Mouse (Mus musculus): ENCODE measurements at regions not wholly inside any gene's neighbourhood (a gene's known extent, or its start where the extent isn't known, plus 50 kb on each side); places are given as distances from the start of the nearest gene placed in this dataset.

DNA sequence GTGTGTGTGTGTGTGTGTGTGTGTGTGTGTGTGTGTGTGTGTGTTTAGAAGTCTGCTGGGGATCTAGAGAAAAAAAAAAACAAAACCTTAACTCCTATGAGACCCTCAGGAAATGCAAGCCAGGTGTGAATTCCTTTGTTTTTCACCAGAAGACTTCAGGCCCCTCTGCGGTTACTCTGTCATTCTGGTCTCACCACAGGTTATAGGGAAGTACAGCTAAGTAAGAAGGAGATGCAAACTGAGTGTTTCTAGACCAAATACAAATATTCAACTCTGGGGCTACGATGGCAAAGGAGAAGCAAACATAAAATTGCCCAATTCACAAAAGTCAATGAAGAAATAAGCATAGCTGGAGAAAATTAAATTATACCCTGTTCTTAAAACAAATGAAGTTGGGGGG is 54.9 kb upstream of the Basp1 start:
- TF ChIP-seq CTCF (IDR thresholded peaks at IDR 0.05; ENCODE audit: low read depth, low read length) (no peak), EP300 (IDR thresholded peaks at IDR 0.05; ENCODE audit: insufficient read depth, low read depth, low read length) (no peak), POLR2A (IDR thresholded peaks at IDR 0.05; ENCODE audit: insufficient read depth, low read length) (no peak)
- Histone ChIP-seq H3K27ac (ENCODE audit: insufficient read depth, low read length) (no peak overlapping the region), H3K4me3 (ENCODE audit: low read depth, low read length) (no peak overlapping the region), H3K36me3 (ENCODE audit: control insufficient read depth, insufficient read depth, low read length, poor library complexity, severe bottlenecking) (no peaks in the 10 kb centered on the region), H3K9ac (ENCODE audit: low read depth, poor library complexity, severe bottlenecking) (no peak overlapping the region), H3K4me1 (ENCODE audit: control insufficient read depth, insufficient read depth, low read length) (no peaks in the 10 kb centered on the region), H3K27me3 (ENCODE audit: control insufficient read depth, insufficient read depth, low read length, poor library complexity, severe bottlenecking) (no peaks in the 10 kb centered on the region), H3K9me3 (replicated peaks; ENCODE audit: control insufficient read depth, insufficient read depth, low read length, poor library complexity, severe bottlenecking) (no peaks in the 10 kb centered on the region)

DNA sequence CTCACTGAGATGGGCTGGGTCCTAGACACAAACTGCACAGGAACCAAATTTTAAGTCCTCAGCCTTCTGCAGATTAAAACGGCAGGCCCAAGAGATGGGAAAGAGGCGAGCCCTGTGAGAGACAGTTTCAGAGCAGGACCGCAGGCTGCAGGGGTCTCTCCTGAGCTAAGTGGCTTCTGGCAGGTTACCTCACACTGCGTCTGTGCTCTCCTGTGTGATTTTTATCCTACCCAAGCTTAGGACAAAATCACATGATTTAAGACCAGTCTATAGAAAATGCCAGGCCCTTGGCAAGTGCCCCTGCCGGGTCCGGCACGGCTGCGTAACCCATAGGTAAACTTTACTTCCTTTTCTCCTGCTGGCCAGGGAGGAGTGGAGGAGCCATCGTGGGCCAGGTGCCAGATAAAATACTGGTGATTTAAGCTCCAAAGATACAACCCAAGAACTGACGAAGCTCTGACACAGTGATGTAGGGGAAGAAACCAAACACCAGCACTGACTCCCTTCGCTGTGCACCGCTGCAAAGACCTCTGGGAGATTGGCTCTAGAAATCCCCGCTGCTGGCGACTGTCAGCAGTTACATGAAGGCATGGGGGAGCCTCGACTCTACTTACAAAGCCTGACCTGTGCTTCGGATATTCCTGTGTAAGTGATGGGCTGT is 55.8 kb upstream of the Basp1 start:
- H3K4me3 ChIP-seq (ENCODE audit: low read depth, low read length), result no peak overlapping the region
- H3K4me1 ChIP-seq (ENCODE audit: control insufficient read depth, insufficient read depth, low read length), result no peaks in the 10 kb centered on the region
- H3K27me3 ChIP-seq (ENCODE audit: control insufficient read depth, insufficient read depth, low read length, poor library complexity, severe bottlenecking), result no peaks in the 10 kb centered on the region
- no peak overlapping the region for H3K27ac ChIP-seq (ENCODE audit: insufficient read depth, low read length)
- TF ChIP-seq POLR2A (IDR thresholded peaks at IDR 0.05; ENCODE audit: insufficient read depth, low read length), result no peak
- no peak for TF ChIP-seq CTCF (IDR thresholded peaks at IDR 0.05; ENCODE audit: low read depth, low read length)
- no peak for TF ChIP-seq EP300 (IDR thresholded peaks at IDR 0.05; ENCODE audit: insufficient read depth, low read depth, low read length)
- H3K9me3 ChIP-seq (replicated peaks; ENCODE audit: control insufficient read depth, insufficient read depth, low read length, poor library complexity, severe bottlenecking), result no peaks in the 10 kb centered on the region
- H3K36me3 ChIP-seq (ENCODE audit: control insufficient read depth, insufficient read depth, low read length, poor library complexity, severe bottlenecking), result no peaks in the 10 kb centered on the region
- H3K9ac ChIP-seq (ENCODE audit: low read depth, poor library complexity, severe bottlenecking), result no peak overlapping the region

DNA sequence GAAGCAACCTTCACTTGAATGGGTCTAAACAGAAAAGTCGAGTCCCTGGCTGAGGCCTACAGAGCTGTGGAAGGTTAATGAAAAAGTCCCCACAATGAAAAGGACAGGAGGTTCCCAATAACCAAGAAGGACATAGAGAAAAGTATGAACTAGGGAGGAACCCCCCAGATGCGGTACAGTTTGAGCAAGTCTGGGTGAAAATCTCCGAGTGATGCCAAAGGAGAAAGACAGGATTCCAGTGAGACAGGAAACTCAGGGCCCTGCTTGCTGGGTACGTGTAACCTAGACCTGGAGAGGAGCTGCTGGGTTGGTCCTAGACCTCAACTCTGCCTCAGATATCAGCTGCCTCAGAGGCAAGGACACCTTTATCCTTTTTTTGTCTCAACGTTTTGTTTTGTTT is 57.8 kb upstream of the Basp1 start:
- no peak overlapping the region for H3K4me3 ChIP-seq (ENCODE audit: low read depth, low read length)
- H3K27me3 ChIP-seq (ENCODE audit: control insufficient read depth, insufficient read depth, low read length, poor library complexity, severe bottlenecking), result no peaks in the 10 kb centered on the region
- TF ChIP-seq CTCF (IDR thresholded peaks at IDR 0.05; ENCODE audit: low read depth, low read length) (no peak), EP300 (IDR thresholded peaks at IDR 0.05; ENCODE audit: insufficient read depth, low read depth, low read length) (no peak), POLR2A (IDR thresholded peaks at IDR 0.05; ENCODE audit: insufficient read depth, low read length) (no peak)
- no peaks in the 10 kb centered on the region for H3K4me1 ChIP-seq (ENCODE audit: control insufficient read depth, insufficient read depth, low read length)
- H3K9ac ChIP-seq (ENCODE audit: low read depth, poor library complexity, severe bottlenecking), result no peak overlapping the region
- H3K9me3 ChIP-seq (replicated peaks; ENCODE audit: control insufficient read depth, insufficient read depth, low read length, poor library complexity, severe bottlenecking), result no peaks in the 10 kb centered on the region
- no peak overlapping the region for H3K27ac ChIP-seq (ENCODE audit: insufficient read depth, low read length)
- H3K36me3 ChIP-seq (ENCODE audit: control insufficient read depth, insufficient read depth, low read length, poor library complexity, severe bottlenecking), result no peaks in the 10 kb centered on the region

DNA sequence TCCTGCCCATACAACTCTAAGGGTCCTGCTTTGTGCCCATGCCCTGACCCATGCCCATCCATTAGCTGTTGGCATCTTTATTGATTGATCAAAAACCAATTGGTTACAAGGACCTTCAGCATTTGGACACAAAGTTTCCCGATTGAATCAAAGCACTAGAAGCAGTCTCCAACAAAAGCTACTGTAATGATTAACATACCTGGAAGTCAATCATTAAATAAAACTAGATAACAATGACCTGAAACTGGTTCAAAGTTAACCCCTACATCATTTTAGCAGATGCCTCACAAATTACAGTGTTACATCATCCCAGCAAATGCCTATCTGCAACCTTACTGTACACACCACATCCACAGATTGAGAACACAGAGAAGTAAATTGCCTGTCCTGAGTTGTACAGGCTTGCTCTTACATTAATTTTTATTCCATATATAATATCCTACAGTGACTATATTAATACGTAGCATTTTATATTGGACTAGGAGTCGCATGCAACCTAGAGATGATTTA is 59.7 kb upstream of the Basp1 start:
- H3K27me3 ChIP-seq (ENCODE audit: control insufficient read depth, insufficient read depth, low read length, poor library complexity, severe bottlenecking), result no peaks in the 10 kb centered on the region
- H3K4me1 ChIP-seq (ENCODE audit: control insufficient read depth, insufficient read depth, low read length), result no peaks in the 10 kb centered on the region
- H3K36me3 ChIP-seq (ENCODE audit: control insufficient read depth, insufficient read depth, low read length, poor library complexity, severe bottlenecking), result no peaks in the 10 kb centered on the region
- H3K4me3 ChIP-seq (ENCODE audit: low read depth, low read length), result no peak overlapping the region
- TF ChIP-seq CTCF (IDR thresholded peaks at IDR 0.05; ENCODE audit: low read depth, low read length), result no peak
- no peak for TF ChIP-seq EP300 (IDR thresholded peaks at IDR 0.05; ENCODE audit: insufficient read depth, low read depth, low read length)
- no peak for TF ChIP-seq POLR2A (IDR thresholded peaks at IDR 0.05; ENCODE audit: insufficient read depth, low read length)
- no peak overlapping the region for H3K27ac ChIP-seq (ENCODE audit: insufficient read depth, low read length)
- no peak overlapping the region for H3K9ac ChIP-seq (ENCODE audit: low read depth, poor library complexity, severe bottlenecking)
- H3K9me3 ChIP-seq (replicated peaks; ENCODE audit: control insufficient read depth, insufficient read depth, low read length, poor library complexity, severe bottlenecking), result no peaks in the 10 kb centered on the region

DNA sequence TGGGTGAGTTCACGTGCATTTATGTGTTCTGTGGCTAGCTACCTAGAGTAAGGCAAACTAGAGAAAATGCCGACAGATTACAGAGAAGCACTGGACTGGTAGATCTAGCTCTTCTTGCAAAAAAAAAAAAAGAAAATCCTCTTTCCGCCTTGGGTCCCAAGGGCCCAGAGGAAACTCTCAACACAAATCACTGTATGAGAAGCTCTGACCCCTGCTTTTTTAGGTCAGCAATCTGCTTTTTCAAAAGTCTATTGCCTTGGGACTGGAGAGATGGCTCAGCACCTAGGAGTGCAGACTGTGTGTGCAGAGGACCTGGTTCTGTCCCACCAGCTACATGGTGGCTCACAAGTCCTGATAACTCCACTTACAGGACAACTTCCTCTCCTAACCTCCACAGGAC is 60.5 kb upstream of the Basp1 start:
- Histone ChIP-seq H3K36me3 (ENCODE audit: control insufficient read depth, insufficient read depth, low read length, poor library complexity, severe bottlenecking) (no peaks in the 10 kb centered on the region), H3K4me1 (ENCODE audit: control insufficient read depth, insufficient read depth, low read length) (no peaks in the 10 kb centered on the region), H3K27ac (ENCODE audit: insufficient read depth, low read length) (no peak overlapping the region), H3K4me3 (ENCODE audit: low read depth, low read length) (no peak overlapping the region), H3K9ac (ENCODE audit: low read depth, poor library complexity, severe bottlenecking) (no peak overlapping the region), H3K9me3 (replicated peaks; ENCODE audit: control insufficient read depth, insufficient read depth, low read length, poor library complexity, severe bottlenecking) (no peaks in the 10 kb centered on the region), H3K27me3 (ENCODE audit: control insufficient read depth, insufficient read depth, low read length, poor library complexity, severe bottlenecking) (no peaks in the 10 kb centered on the region; the same call in 1 of the 2 replicates)
- TF ChIP-seq EP300 (IDR thresholded peaks at IDR 0.05; ENCODE audit: insufficient read depth, low read depth, low read length) (no peak), POLR2A (IDR thresholded peaks at IDR 0.05; ENCODE audit: insufficient read depth, low read length) (no peak), CTCF (IDR thresholded peaks at IDR 0.05; ENCODE audit: low read depth, low read length) (no peak)

DNA sequence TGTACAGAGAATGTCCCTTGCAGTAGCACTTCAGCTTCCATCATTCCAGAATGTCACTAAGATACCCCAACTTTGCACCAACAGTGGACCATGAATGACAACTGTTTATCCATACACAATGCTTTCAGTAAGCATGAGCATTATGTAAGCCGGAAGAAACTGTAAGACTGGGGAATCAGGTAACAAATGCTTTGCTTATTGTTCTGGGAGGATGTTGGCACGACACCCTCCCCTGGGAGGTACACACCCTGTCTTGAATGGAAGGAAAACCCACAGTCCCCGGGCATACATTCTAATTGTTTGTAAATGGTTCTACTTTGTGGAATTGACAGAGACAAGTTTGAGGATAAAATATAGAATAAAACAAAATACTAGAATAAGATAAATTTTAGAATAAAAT is 69.0 kb upstream of the Basp1 start:
- Histone ChIP-seq H3K27me3 (ENCODE audit: control insufficient read depth, insufficient read depth, low read length, poor library complexity, severe bottlenecking) (no peaks in the 10 kb centered on the region; the same call in 1 of the 2 replicates), H3K4me1 (ENCODE audit: control insufficient read depth, insufficient read depth, low read length) (no peaks in the 10 kb centered on the region), H3K36me3 (ENCODE audit: control insufficient read depth, insufficient read depth, low read length, poor library complexity, severe bottlenecking) (no peaks in the 10 kb centered on the region), H3K4me3 (ENCODE audit: low read depth, low read length) (no peak overlapping the region), H3K9ac (ENCODE audit: low read depth, poor library complexity, severe bottlenecking) (no peak overlapping the region), H3K27ac (ENCODE audit: insufficient read depth, low read length) (no peak overlapping the region), H3K9me3 (replicated peaks; ENCODE audit: control insufficient read depth, insufficient read depth, low read length, poor library complexity, severe bottlenecking) (no peaks in the 10 kb centered on the region)
- TF ChIP-seq POLR2A (IDR thresholded peaks at IDR 0.05; ENCODE audit: insufficient read depth, low read length), result no peak
- no peak for TF ChIP-seq EP300 (IDR thresholded peaks at IDR 0.05; ENCODE audit: insufficient read depth, low read depth, low read length)
- TF ChIP-seq CTCF (IDR thresholded peaks at IDR 0.05; ENCODE audit: low read depth, low read length), result no peak

Measured in ES-Bruce4 (cell line).